Mouse (Mus musculus): ENCODE results near the gene Dusp22. TPM values are rescaled to one million over a fixed set of nuclear protein-coding genes. Genes with fewer than 3 reads are reported as not detected.

Dusp22 gene
- polyA plus RNA-seq, 1 experiment from 2014 or later, result 14.6 TPM

DNA sequence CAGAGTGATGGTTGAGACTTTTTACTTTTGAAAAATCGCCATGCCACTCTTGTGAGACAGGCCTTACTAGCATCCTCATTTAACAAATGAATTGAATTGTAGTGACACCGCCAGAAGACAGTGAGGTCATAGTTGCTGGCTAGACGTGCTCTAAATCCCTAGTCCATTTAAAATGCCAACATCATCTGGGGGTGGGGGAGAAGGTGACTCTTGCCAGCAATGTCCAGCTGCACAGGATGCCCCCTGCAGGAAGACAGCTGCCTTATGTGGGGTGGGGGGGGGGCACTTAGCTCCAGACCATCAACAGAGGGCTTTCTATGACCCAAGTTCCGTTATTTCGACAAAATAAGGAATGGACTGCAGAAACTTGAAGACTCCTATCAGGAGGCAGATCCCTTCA is 56.8 kb downstream of the Dusp22 start:
- Histone ChIP-seq H3K9me3 (ENCODE audit: low read length) (no peaks in the 10 kb centered on the region), H3K27me3 (ENCODE audit: insufficient read depth, low read length) (no peaks in the 10 kb centered on the region), H3K4me1 (ENCODE audit: insufficient read depth) (no peaks in the 10 kb centered on the region), H3K27ac (ENCODE audit: low read depth) (no peak overlapping the region), H3K9ac (replicated peaks) (no peak overlapping the region), H3K4me2 (ENCODE audit: low read depth, low read length) (no peak overlapping the region), H3K36me3 (replicated peaks; ENCODE audit: insufficient read depth, low read length) (no peaks in the 10 kb centered on the region), H3K4me3 (ENCODE audit: low read depth, low read length) (no peak overlapping the region)
- 64% methylated on average over 5 of the region's 5 CpGs for WGBS (ENCODE audit: insufficient replicate concordance)
- no peak for DNase-seq
- TF ChIP-seq CTCF (IDR thresholded peaks at IDR 0.05; ENCODE audit: low read depth) (0 out of 2 replicates have a peak, but pooled peaks have one; percentile 16), EP300 (IDR thresholded peaks at IDR 0.05; ENCODE audit: low read depth) (no peak)
- ATAC-seq, result no peak

DNA sequence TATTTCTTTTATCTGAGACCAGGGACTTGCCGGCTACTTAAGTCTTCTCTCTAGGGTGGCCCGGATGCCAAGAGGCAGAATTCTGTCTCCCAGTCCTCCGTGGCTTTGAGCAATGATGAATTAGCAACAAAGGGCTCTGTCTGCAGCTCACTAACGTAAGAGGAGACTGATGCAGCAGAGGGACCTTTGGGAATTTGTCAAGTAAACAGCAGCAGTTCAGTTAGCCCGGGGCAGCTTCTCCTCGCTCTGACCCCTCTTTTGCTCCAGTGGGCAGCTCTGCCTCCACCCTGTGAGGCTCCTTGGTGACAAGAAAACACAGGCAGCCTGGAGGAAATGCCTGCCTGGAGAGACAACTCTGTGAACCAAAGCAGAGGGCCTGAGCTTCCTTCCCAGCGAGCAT is 62.8 kb downstream of the Dusp22 start:
- 20% methylated on average over 7 of the region's 7 CpGs for WGBS (ENCODE audit: insufficient replicate concordance)
- no peaks in the 10 kb centered on the region for H3K36me3 ChIP-seq (replicated peaks; ENCODE audit: insufficient read depth, low read length)
- H3K9ac ChIP-seq (replicated peaks), result no peak overlapping the region

DNA sequence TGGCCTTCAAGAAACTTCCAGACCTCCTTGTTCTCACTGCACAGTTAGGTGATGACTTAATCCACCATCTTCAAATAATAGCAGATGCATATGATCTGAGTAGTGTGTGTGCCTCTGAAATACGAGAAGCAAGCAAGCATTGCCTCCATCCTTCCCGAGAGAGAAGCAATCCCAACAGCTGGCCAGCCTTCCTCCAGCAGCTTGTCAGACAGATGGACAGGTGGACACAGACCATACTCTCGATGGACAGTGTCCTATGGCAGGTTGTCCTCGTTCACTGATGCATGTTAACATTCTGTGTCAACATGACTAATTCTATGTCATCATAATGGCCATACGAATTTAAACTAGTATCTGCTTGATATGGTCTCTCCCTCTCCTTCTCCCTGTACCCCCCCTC is 63.5 kb downstream of the Dusp22 start:
- Histone ChIP-seq H3K9ac (replicated peaks) (no peak overlapping the region), H3K27ac (ENCODE audit: low read depth) (no peak overlapping the region), H3K36me3 (replicated peaks; ENCODE audit: insufficient read depth, low read length) (no peaks in the 10 kb centered on the region), H3K4me3 (ENCODE audit: low read depth, low read length) (no peak overlapping the region), H3K4me2 (ENCODE audit: low read depth, low read length) (no peak overlapping the region), H3K9me3 (ENCODE audit: low read length) (no peaks in the 10 kb centered on the region), H3K4me1 (ENCODE audit: insufficient read depth) (peaks cover 5% of the 10 kb centered on the region; the same call in 1 of the 2 replicates), H3K27me3 (ENCODE audit: insufficient read depth, low read length) (no peaks in the 10 kb centered on the region)
- ATAC-seq (no peak), DNase-seq (no peak)
- 59% methylated on average over 5 of the region's 5 CpGs for WGBS (ENCODE audit: insufficient replicate concordance)
- TF ChIP-seq EP300 (IDR thresholded peaks at IDR 0.05; ENCODE audit: low read depth) (no peak), CTCF (IDR thresholded peaks at IDR 0.05; ENCODE audit: low read depth) (no peak)

More for the DNA sequence above, 62.8 kb downstream of the Dusp22 start:
- H3K9me3 ChIP-seq (ENCODE audit: low read length), result no peaks in the 10 kb centered on the region
- H3K4me3 ChIP-seq (ENCODE audit: low read depth, low read length), result no peak overlapping the region
- no peaks in the 10 kb centered on the region for H3K27me3 ChIP-seq (ENCODE audit: insufficient read depth, low read length)
- peak overlapping the region; percentile 7 for H3K27ac ChIP-seq (ENCODE audit: low read depth)
- no peak overlapping the region for H3K4me2 ChIP-seq (ENCODE audit: low read depth, low read length)
- H3K4me1 ChIP-seq (ENCODE audit: insufficient read depth), result peaks cover 5% of the 10 kb centered on the region; the same call in 1 of the 2 replicates
- no peak for TF ChIP-seq CTCF (IDR thresholded peaks at IDR 0.05; ENCODE audit: low read depth)
- DNase-seq, result no peak
- no peak for ATAC-seq

DNA sequence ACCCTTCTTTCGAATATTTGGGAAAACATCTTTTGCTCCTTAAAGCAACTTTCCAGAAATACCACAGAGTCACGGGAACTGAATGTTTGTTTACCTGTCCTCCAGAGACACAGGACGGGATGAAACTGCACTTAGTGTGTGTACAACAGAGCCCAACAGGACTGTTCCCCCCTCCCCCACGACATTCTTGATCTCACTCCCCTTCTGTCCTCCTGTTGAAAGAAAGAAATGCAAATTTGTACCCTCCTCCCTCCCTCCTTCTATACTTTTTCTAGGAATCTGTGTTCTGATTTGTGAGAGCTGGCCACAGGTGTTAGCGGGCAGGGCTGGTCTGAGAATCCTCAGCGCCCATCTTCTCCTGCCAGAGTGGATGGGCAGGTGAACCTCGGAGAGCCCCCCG is 64.1 kb downstream of the Dusp22 start:
- no peaks in the 10 kb centered on the region for H3K9me3 ChIP-seq (ENCODE audit: low read length)
- no peak for DNase-seq
- TF ChIP-seq CTCF (IDR thresholded peaks at IDR 0.05; ENCODE audit: low read depth), result no peak
- no peak for TF ChIP-seq EP300 (IDR thresholded peaks at IDR 0.05; ENCODE audit: low read depth)
- WGBS (ENCODE audit: insufficient replicate concordance), result 57% methylated on average over 8 of the region's 8 CpGs
- H3K36me3 ChIP-seq (replicated peaks; ENCODE audit: insufficient read depth, low read length), result no peaks in the 10 kb centered on the region
- H3K9ac ChIP-seq (replicated peaks), result no peak overlapping the region
- H3K4me1 ChIP-seq (ENCODE audit: insufficient read depth), result peaks cover 5% of the 10 kb centered on the region; the same call in 1 of the 2 replicates
- no peak overlapping the region for H3K27ac ChIP-seq (ENCODE audit: low read depth)
- no peak for ATAC-seq
- H3K4me2 ChIP-seq (ENCODE audit: low read depth, low read length), result no peak overlapping the region
- H3K4me3 ChIP-seq (ENCODE audit: low read depth, low read length), result no peak overlapping the region
- H3K27me3 ChIP-seq (ENCODE audit: insufficient read depth, low read length), result no peaks in the 10 kb centered on the region

DNA sequence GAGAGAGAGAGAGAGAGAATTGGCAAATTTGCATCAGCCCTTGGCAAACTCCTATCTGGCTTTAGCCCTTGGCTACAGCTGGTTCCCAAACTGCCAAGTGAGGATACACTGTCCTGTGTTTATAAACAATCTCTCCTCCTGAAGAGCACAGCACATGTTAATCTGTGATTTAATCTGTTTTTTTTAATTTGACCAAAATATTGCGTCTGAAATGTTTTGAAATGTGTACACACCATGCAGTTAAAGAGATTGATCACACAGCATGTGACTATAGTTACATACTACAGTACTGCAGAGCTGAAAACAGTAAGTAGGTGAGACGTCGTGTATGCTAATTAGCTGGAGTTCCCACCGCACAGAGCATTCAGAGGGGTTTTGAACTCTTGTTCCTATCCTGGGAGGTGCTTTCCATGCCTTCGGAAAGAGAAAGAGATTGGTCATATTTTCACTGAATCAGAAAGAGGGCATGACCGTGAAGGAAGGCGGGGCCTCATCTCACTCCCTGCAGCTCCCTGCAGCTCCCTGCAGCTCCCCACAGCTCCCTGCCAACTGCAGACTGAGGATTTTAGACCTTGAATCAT is 65.0 kb downstream of the Dusp22 start:
- Histone ChIP-seq H3K9me3 (ENCODE audit: low read length) (no peaks in the 10 kb centered on the region), H3K27ac (ENCODE audit: low read depth) (no peak overlapping the region), H3K4me2 (ENCODE audit: low read depth, low read length) (no peak overlapping the region), H3K9ac (replicated peaks) (no peak overlapping the region), H3K4me3 (ENCODE audit: low read depth, low read length) (no peak overlapping the region), H3K36me3 (replicated peaks; ENCODE audit: insufficient read depth, low read length) (no peaks in the 10 kb centered on the region), H3K4me1 (ENCODE audit: insufficient read depth) (peaks cover 5% of the 10 kb centered on the region; the same call in 1 of the 2 replicates), H3K27me3 (ENCODE audit: insufficient read depth, low read length) (no peaks in the 10 kb centered on the region)
- ATAC-seq, result no peak
- TF ChIP-seq CTCF (IDR thresholded peaks at IDR 0.05; ENCODE audit: low read depth) (no peak), EP300 (IDR thresholded peaks at IDR 0.05; ENCODE audit: low read depth) (no peak)
- 34% methylated on average over 7 of the region's 7 CpGs for WGBS (ENCODE audit: insufficient replicate concordance)
- DNase-seq, result no peak

DNA sequence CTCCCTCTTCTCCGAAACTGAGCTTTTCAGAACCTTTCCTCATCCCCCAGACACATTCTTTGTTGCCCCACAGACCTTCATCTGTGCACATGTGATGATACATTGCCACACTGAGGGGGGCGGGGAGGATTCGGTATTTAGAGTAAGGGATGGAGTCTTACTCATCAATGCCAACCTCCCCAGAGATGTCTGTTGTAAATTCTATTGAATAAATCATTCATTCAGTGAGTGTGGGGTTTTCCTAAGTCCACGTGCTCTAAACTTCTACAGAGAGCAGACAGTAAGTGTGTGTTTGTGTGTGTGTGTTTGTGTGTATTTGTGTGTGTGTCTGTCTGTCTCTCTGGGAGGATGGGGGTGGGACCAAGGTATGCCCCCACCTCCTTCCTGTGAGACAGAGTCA is 67.1 kb downstream of the Dusp22 start:
- Histone ChIP-seq H3K4me1 (ENCODE audit: insufficient read depth) (peaks cover 5% of the 10 kb centered on the region; the same call in 1 of the 2 replicates), H3K36me3 (replicated peaks; ENCODE audit: insufficient read depth, low read length) (no peaks in the 10 kb centered on the region), H3K27me3 (ENCODE audit: insufficient read depth, low read length) (no peaks in the 10 kb centered on the region), H3K9me3 (ENCODE audit: low read length) (no peaks in the 10 kb centered on the region), H3K4me2 (ENCODE audit: low read depth, low read length) (no peak overlapping the region), H3K9ac (replicated peaks) (no peak overlapping the region), H3K4me3 (ENCODE audit: low read depth, low read length) (no peak overlapping the region), H3K27ac (ENCODE audit: low read depth) (no peak overlapping the region)
- ATAC-seq (no peak), DNase-seq (no peak)
- 65% methylated on average over 4 of the region's 4 CpGs for WGBS (ENCODE audit: insufficient replicate concordance)
- TF ChIP-seq CTCF (IDR thresholded peaks at IDR 0.05; ENCODE audit: low read depth) (no peak), EP300 (IDR thresholded peaks at IDR 0.05; ENCODE audit: low read depth) (no peak)
